Mouse (Mus musculus) olfactory bulb, adult 2 months (tissue): Measurements from ENCODE around the gene Nae1.

Source experiments
- CTCF ChIP-seq: fragments of 200-500 bp; IDR thresholded peaks from 2 replicates; pipeline ENCODE4 v1.5.1; 2012; ENCODE audit warnings: low read depth, mild to moderate bottlenecking, low read length, moderate library complexity; ENCODE audit not compliant: insufficient read depth
- POLR2A ChIP-seq: fragments of 200-500 bp; IDR thresholded peaks from 2 replicates; pipeline ENCODE4 v1.6.1; 2012; ENCODE audit warnings: mild to moderate bottlenecking, low read depth, low read length, moderate library complexity; ENCODE audit not compliant: insufficient read depth

DNA sequence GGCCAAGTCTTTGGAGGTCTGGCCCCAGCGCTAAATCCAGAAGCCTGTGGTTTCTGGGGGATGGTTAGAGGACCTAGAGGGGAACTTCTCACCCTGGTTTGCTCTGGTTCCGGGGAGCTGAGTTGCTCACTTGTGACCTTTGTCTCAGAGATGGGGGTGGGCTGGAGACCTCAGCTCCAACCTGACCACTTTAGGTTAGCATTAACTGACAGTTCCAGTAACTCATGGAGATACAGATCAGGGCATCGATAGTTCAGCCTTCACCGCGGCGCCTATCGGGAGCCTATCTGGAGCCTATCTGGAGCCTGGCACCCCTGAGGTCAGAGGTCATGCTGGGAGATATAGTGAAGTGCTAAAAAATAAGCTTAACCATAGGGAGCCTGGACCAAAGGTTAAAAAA lies 22.8 kb upstream of the Nae1 start:
- TF ChIP-seq POLR2A (no peak), CTCF (no peak)
